Mouse (Mus musculus): ENCODE measurements around the gene Stk11.

DNA sequence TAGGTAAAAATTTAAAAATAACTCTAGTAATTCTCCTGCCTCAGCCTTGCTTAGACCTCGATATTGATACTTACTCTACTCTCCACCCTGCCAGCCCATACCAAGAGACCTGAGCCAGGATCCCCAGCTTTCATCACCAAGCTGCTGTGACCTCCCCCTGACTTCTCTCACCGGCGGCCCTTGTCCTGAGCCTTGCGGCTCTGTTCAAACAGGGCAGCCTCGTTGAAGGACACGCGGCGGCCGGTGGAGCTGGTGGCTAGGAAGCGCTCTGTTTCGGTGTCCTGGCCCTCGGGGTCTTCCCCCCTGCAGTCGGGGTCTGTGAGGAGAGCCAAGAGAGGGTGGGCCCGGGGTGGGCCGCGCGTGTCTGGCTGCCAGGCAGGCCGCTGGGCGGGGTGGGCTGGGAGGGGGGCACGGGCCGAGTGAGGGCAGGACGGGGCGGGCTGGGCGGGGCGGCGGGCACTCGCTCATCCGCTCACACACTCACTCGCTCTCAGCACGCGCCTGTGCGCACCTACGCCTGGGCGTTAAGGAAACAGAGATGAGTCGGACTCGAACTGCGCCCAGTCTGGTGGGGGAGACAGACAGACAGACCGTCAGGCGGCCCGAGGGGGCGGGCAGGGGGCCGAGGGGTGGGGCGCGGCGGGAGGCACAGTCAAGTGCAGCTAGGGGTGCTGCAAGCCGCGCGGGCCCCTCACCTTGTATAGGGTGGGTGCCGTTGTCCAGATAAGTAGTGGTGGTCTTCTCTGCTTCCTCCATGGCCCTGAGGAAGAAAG, 20.8 kb downstream of the Stk11 start:
- no peak for TF ChIP-seq CTCF (conservative IDR thresholded peaks at IDR 0.05; ENCODE audit: low read length)
- no peak for TF ChIP-seq POU5F1 (IDR thresholded peaks at IDR 0.05; ENCODE audit: borderline replicate concordance, low read length)
- no peak for TF ChIP-seq NANOG (IDR thresholded peaks at IDR 0.05; ENCODE audit: borderline replicate concordance, low read length)

Data from E14TG2a.4 (cell line).